Mouse (Mus musculus): ENCODE results near the gene Ankrd36. TPM values are rescaled to one million over a fixed set of nuclear protein-coding genes. Genes with fewer than 3 reads are reported as not detected.
A peak's percentile ranks its signal among the peaks of the same experiment; 100 is the strongest.
"Not testable (repeated sequence)": the region's sequence is repeated elsewhere in the genome, so short reads cannot be mapped to it uniquely, and the experiment has no call there.

Gene Ankrd36
- total RNA-seq, 2 experiments from 2014 or later = not detected

GRCm38 (mm10) chr11:5562625-5563268 lies 6.7 kb upstream of the Ankrd36 start:
- no peak overlapping the region for H3K4me3 ChIP-seq
- TF ChIP-seq CTCF (conservative IDR thresholded peaks at IDR 0.05) = peak; percentile 47
- H3K27ac ChIP-seq = no peak overlapping the region
- no peak for DNase-seq (ENCODE audit: low spot score in 2 of 2)

GRCm38 (mm10) chr11:5563898-5564297 lies 5.6 kb upstream of the Ankrd36 start:
- no peak overlapping the region for H3K4me3 ChIP-seq
- H3K27ac ChIP-seq = no peak overlapping the region
- TF ChIP-seq CTCF (conservative IDR thresholded peaks at IDR 0.05) = no peak
- DNase-seq (ENCODE audit: low spot score in 2 of 2) = no peak

- no peak for DNase-seq (ENCODE audit: low spot score in 2 of 2)
- Histone ChIP-seq H3K4me3 (no peak overlapping the region), H3K27ac (no peak overlapping the region)
- TF ChIP-seq CTCF (conservative IDR thresholded peaks at IDR 0.05) = no peak
Measured at GRCm38 (mm10) chr11:5565596-5565995, 3.9 kb upstream of the Ankrd36 start.

GRCm38 (mm10) chr11:5566506-5566905 lies 3.0 kb upstream of the Ankrd36 start:
- TF ChIP-seq CTCF (conservative IDR thresholded peaks at IDR 0.05) = no peak
- DNase-seq (ENCODE audit: low spot score in 2 of 2) = no peak
- H3K27ac ChIP-seq = no peak overlapping the region
- no peak overlapping the region for H3K4me3 ChIP-seq

GRCm38 (mm10) chr11:5567654-5568053 lies 1.8 kb upstream of the Ankrd36 start:
- no peak overlapping the region for H3K4me3 ChIP-seq
- no peak for TF ChIP-seq CTCF (conservative IDR thresholded peaks at IDR 0.05)
- no peak for DNase-seq (ENCODE audit: low spot score in 2 of 2)
- no peak overlapping the region for H3K27ac ChIP-seq

- DNase-seq (ENCODE audit: low spot score in 2 of 2) = no peak
- H3K27ac ChIP-seq = no peak overlapping the region
- H3K4me3 ChIP-seq = no peak overlapping the region
- TF ChIP-seq CTCF (conservative IDR thresholded peaks at IDR 0.05) = no peak
Measured at GRCm38 (mm10) chr11:5568082-5568481, 1.4 kb upstream of the Ankrd36 start.

- Histone ChIP-seq H3K27ac (no peak overlapping the region), H3K4me3 (no peak overlapping the region)
- no peak for TF ChIP-seq CTCF (conservative IDR thresholded peaks at IDR 0.05)
- DNase-seq (ENCODE audit: low spot score in 2 of 2) = no peak
Measured at GRCm38 (mm10) chr11:5571856-5572255, 2.4 kb downstream of the Ankrd36 start.

GRCm38 (mm10) chr11:5573821-5574220 lies 4.3 kb downstream of the Ankrd36 start:
- no peak for DNase-seq (ENCODE audit: low spot score in 2 of 2)
- no peak for TF ChIP-seq CTCF (conservative IDR thresholded peaks at IDR 0.05)
- H3K4me3 ChIP-seq = no peak overlapping the region
- H3K27ac ChIP-seq = no peak overlapping the region

GRCm38 (mm10) chr11:5575046-5575445 lies 5.6 kb downstream of the Ankrd36 start:
- no peak for DNase-seq (ENCODE audit: low spot score in 2 of 2)
- no peak for TF ChIP-seq CTCF (conservative IDR thresholded peaks at IDR 0.05)

GRCm38 (mm10) chr11:5592336-5592735 lies 22.9 kb downstream of the Ankrd36 start:
- no peak for TF ChIP-seq CTCF (conservative IDR thresholded peaks at IDR 0.05)
- Histone ChIP-seq H3K4me3 (no peak overlapping the region), H3K27ac (no peak overlapping the region)
- DNase-seq (ENCODE audit: low spot score in 2 of 2) = peak; percentile 30 to 55

More at GRCm38 (mm10) chr11:5575046-5575445, 5.6 kb downstream of the Ankrd36 start:
- no peak overlapping the region for H3K4me3 ChIP-seq
- H3K27ac ChIP-seq = no peak overlapping the region

- no peak for DNase-seq (ENCODE audit: low spot score in 2 of 2)
Measured at GRCm38 (mm10) chr11:5595381-5595791, 25.9 kb downstream of the Ankrd36 start.

GRCm38 (mm10) chr11:5595792-5596191 lies 26.3 kb downstream of the Ankrd36 start:
- TF ChIP-seq CTCF (conservative IDR thresholded peaks at IDR 0.05) = no peak
- no peak for DNase-seq (ENCODE audit: low spot score in 2 of 2)
- no peak overlapping the region for H3K27ac ChIP-seq
- no peak overlapping the region for H3K4me3 ChIP-seq

More at GRCm38 (mm10) chr11:5595381-5595791, 25.9 kb downstream of the Ankrd36 start:
- Histone ChIP-seq H3K27ac (no peak overlapping the region), H3K4me3 (no peak overlapping the region)
- no peak for TF ChIP-seq CTCF (conservative IDR thresholded peaks at IDR 0.05)

GRCm38 (mm10) chr11:5596756-5597155 lies 27.3 kb downstream of the Ankrd36 start:
- Histone ChIP-seq H3K4me3 (no peak overlapping the region), H3K27ac (no peak overlapping the region)
- TF ChIP-seq CTCF (conservative IDR thresholded peaks at IDR 0.05) = no peak
- DNase-seq (ENCODE audit: low spot score in 2 of 2) = no peak

GRCm38 (mm10) chr11:5605421-5605820 lies 35.9 kb downstream of the Ankrd36 start:
- H3K27ac ChIP-seq = no peak overlapping the region
- no peak overlapping the region for H3K4me3 ChIP-seq
- TF ChIP-seq CTCF (conservative IDR thresholded peaks at IDR 0.05) = peak; percentile 51
- peak; percentile 13 to 32 for DNase-seq (ENCODE audit: low spot score in 2 of 2)

GRCm38 (mm10) chr11:5611918-5612317 lies 42.4 kb downstream of the Ankrd36 start:
- DNase-seq (ENCODE audit: low spot score in 2 of 2) = not testable (repeated sequence)

More at GRCm38 (mm10) chr11:5611918-5612317, 42.4 kb downstream of the Ankrd36 start:
- not testable (repeated sequence) for H3K27ac ChIP-seq, H3K4me3 ChIP-seq

All from layer of hippocampus, adult 2 months (tissue).